Mouse (Mus musculus) hindbrain, embryonic 13.5 days (tissue): ENCODE data around the gene Zfp358. TPM values are rescaled to one million over a fixed set of nuclear protein-coding genes. Genes with fewer than 3 reads are reported as not detected.

Experiments
- ATAC-seq: fragments of 200-750 bp; cut with Nextera tagmentation; 2 replicates; pipeline ENCODE4 v1.8.0; 2017; ENCODE audit warnings: moderate TSS enrichment; ENCODE audit not compliant: low FRiP score
- H3K27ac ChIP-seq: fragments of 300-500 bp; sonication (generic); 2 replicates; pipeline ENCODE4 v1.5.1; 2015; ENCODE audit warnings: inconsistent platforms, mild to moderate bottlenecking, moderate library complexity
- H3K27me3 ChIP-seq: fragments of 300-500 bp; sonication (generic); 2 replicates; pipeline ENCODE4 v1.6.1; 2015; ENCODE audit warnings: mild to moderate bottlenecking, inconsistent platforms
- H3K36me3 ChIP-seq: fragments of 300-500 bp; sonication (generic); 2 replicates; pipeline ENCODE4 v1.6.1; 2015; ENCODE audit warnings: mild to moderate bottlenecking, inconsistent platforms
- H3K4me1 ChIP-seq: fragments of 300-500 bp; sonication (generic); replicated peaks from 2 replicates; pipeline ENCODE4 v1.6.1; 2015; ENCODE audit warnings: inconsistent platforms
- H3K4me2 ChIP-seq: fragments of 300-500 bp; sonication (generic); 2 replicates; pipeline ENCODE4 v1.6.1; 2015; ENCODE audit warnings: inconsistent platforms, mild to moderate bottlenecking, moderate library complexity
- H3K4me3 ChIP-seq: fragments of 300-500 bp; sonication (generic); 2 replicates; pipeline ENCODE4 v1.5.1; 2015; ENCODE audit warnings: mild to moderate bottlenecking, inconsistent platforms
- H3K9ac ChIP-seq: fragments of 300-500 bp; sonication (generic); 2 replicates; pipeline ENCODE4 v1.6.1; 2015; ENCODE audit warnings: mild to moderate bottlenecking, inconsistent platforms
- H3K9me3 ChIP-seq: fragments of 300-500 bp; sonication (generic); 2 replicates; pipeline ENCODE4 v1.6.1; 2016; ENCODE audit warnings: inconsistent platforms
- WGBS: fragments of 180-500 bp; shearing (Covaris S2); methylation state at CpG from one replicate; pipeline ENCODE4 v1.1.7; 2015; 5-methylcytosine and 5-hydroxymethylcytosine counted together
- polyA plus RNA-seq: library from polyadenylated mRNA; unstranded; fragments of >200 nt; fragmentation: Nextera tagmentation; extraction: Ambion mirVana; gene quantifications from 2 replicates; pipeline ENCODE4 v1.2.1, GENCODE M21; 2015

Gene Zfp358
- polyA plus RNA-seq, 1 experiment from 2014 or later: 77.4 TPM

DNA sequence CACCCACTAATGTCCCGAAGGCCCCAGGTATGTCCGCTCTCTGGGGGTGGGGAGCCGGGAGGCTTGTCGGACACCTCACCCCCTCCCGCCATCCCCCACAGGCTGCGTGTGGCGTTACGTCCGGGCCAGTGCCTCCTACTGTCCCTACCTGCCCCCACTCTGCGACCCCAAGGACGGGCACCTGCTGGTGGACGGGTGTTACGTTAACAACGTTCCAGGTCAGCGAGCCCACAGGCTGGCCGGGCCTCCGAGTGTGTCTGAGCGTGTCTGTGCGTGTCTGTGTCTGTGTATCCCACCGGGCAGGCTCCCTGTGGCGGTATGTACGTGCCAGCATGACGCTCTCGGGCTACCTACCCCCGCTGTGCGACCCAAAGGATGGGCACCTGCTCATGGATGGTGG, 44.7 kb downstream of the Zfp358 start:
- no peaks in the 10 kb centered on the region for H3K4me1 ChIP-seq
- H3K27ac ChIP-seq: no peak overlapping the region
- H3K27me3 ChIP-seq: no peaks in the 10 kb centered on the region
- H3K4me3 ChIP-seq: no peak overlapping the region
- ATAC-seq: no peak
- H3K4me2 ChIP-seq: no peak overlapping the region
- peaks cover 91% of the 10 kb centered on the region for H3K36me3 ChIP-seq
- WGBS: 93% methylated on average over 26 of the region's 26 CpGs
- no peak overlapping the region for H3K9ac ChIP-seq
- no peaks in the 10 kb centered on the region for H3K9me3 ChIP-seq

DNA sequence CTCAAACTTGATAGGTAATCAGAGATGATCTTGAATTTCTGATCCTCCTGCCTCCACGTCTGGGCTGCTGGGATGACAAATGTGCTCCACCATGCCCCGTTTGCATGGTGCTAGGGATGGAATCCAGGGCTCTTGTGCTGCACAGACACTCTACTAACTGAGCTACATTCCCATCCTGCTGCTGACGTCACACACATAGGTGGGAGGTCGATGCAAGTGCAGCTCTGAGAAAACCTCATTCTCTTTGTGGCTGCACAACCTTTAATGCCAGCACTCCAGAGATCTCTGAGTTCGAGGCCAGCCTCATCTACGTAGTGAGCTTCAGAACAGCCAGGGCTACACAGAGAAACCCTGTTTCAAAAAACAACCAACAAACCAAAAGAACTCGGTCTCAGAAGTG, 46.2 kb downstream of the Zfp358 start:
- WGBS: 86% methylated on average over 7 of the region's 7 CpGs
- no peak for ATAC-seq
- no peak overlapping the region for H3K9ac ChIP-seq
- no peaks in the 10 kb centered on the region for H3K9me3 ChIP-seq
- no peaks in the 10 kb centered on the region for H3K27me3 ChIP-seq
- no peak overlapping the region for H3K4me3 ChIP-seq
- H3K4me2 ChIP-seq: no peak overlapping the region
- peaks cover 94% of the 10 kb centered on the region for H3K36me3 ChIP-seq
- no peaks in the 10 kb centered on the region for H3K4me1 ChIP-seq
- H3K27ac ChIP-seq: no peak overlapping the region

DNA sequence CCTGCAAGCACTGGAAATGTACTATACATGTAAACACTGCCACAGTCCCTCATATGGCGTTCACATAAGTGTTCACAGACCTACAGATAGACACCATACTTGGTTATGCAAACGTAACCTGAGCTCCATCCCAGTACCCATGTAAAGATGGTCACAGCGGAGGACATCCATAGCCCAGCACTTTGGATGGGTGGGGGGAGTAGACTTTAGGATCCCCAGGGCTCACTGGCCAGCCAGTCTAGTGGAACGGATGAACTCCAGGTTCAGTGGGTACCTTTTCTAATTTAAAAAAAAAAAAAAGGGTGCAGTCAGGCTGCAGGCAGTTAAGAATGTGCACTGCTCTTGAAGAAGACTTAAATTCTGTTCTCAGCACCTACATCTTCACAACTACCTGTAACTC, 47.1 kb downstream of the Zfp358 start:
- H3K27ac ChIP-seq: no peak overlapping the region
- WGBS: 97% methylated on average over 4 of the region's 4 CpGs
- H3K4me2 ChIP-seq: no peak overlapping the region
- H3K9ac ChIP-seq: no peak overlapping the region
- no peak for ATAC-seq
- H3K36me3 ChIP-seq: peaks cover 98% of the 10 kb centered on the region
- H3K27me3 ChIP-seq: no peaks in the 10 kb centered on the region
- H3K4me3 ChIP-seq: no peak overlapping the region
- H3K9me3 ChIP-seq: no peaks in the 10 kb centered on the region
- no peaks in the 10 kb centered on the region for H3K4me1 ChIP-seq

GRCm38 (mm10) chr8:3546511-3546910, 53.6 kb downstream of the Zfp358 start:
- 95% methylated on average over 2 of the region's 2 CpGs for WGBS
- ATAC-seq: no peak

More at GRCm38 (mm10) chr8:3546511-3546910, 53.6 kb downstream of the Zfp358 start:
- no peak overlapping the region for H3K9ac ChIP-seq
- no peaks in the 10 kb centered on the region for H3K9me3 ChIP-seq
- no peaks in the 10 kb centered on the region for H3K27me3 ChIP-seq
- H3K4me1 ChIP-seq: no peaks in the 10 kb centered on the region
- no peak overlapping the region for H3K27ac ChIP-seq
- H3K4me2 ChIP-seq: no peak overlapping the region
- H3K4me3 ChIP-seq: no peak overlapping the region
- H3K36me3 ChIP-seq: peaks cover 46% of the 10 kb centered on the region

Other genes with a start within 250 kb of the Zfp358 start
- 54.5 and 56.1 TPM in 2 replicates for gene Insr, start 213.5 kb upstream of the Zfp358 start, polyA plus RNA-seq
- not detected in 2 replicates for gene A430078G23Rik, start 139.7 kb upstream of the Zfp358 start, polyA plus RNA-seq
- gene Arhgef18, start 100.1 kb upstream of the Zfp358 start, polyA plus RNA-seq: 10.0 and 12.0 TPM in 2 replicates
- gene Pex11g, start 25.5 kb upstream of the Zfp358 start, polyA plus RNA-seq: 4.2 and 5.3 TPM in 2 replicates
- 0.30 and 0.54 TPM in 2 replicates for gene Tex45, start 22.3 kb upstream of the Zfp358 start, polyA plus RNA-seq
- gene Mcoln1, start 7.3 kb downstream of the Zfp358 start, polyA plus RNA-seq: 90.1 and 92.0 TPM in 2 replicates
- gene Pnpla6, start 22.2 kb downstream of the Zfp358 start, polyA plus RNA-seq: 34.8 and 37.3 TPM in 2 replicates
- 0.36 and 0.62 TPM in 2 replicates for gene C330021F23Rik, start 74.9 kb downstream of the Zfp358 start, polyA plus RNA-seq
- 37.0 and 38.2 TPM in 2 replicates for gene Camsap3, start 94.2 kb downstream of the Zfp358 start, polyA plus RNA-seq
- 52.1 and 55.5 TPM in 2 replicates for gene Xab2, start 128.2 kb downstream of the Zfp358 start, polyA plus RNA-seq
- 116 and 122 TPM in 2 replicates for gene Pet100, start 128.4 kb downstream of the Zfp358 start, polyA plus RNA-seq
- gene Pcp2, start 132.4 kb downstream of the Zfp358 start, polyA plus RNA-seq: 0.23 and 0.45 TPM in 2 replicates
- gene Stxbp2, start 137.8 kb downstream of the Zfp358 start, polyA plus RNA-seq: 32.1 and 34.9 TPM in 2 replicates
- gene Retn, start 162.6 kb downstream of the Zfp358 start, polyA plus RNA-seq: 0.16 and 0.65 TPM in 2 replicates
- gene Mcemp1, start 172.6 kb downstream of the Zfp358 start, polyA plus RNA-seq: 0.10 TPM in 1 of 2 replicates, not detected in the other
- 14.6 and 16.8 TPM in 2 replicates for gene Fcor, start 179.2 kb downstream of the Zfp358 start, polyA plus RNA-seq
- 53.4 and 57.9 TPM in 2 replicates for gene Trappc5, start 183.2 kb downstream of the Zfp358 start, polyA plus RNA-seq
- gene Fcer2a, start 201.0 kb downstream of the Zfp358 start, polyA plus RNA-seq: 0.36 and 0.51 TPM in 2 replicates
- gene Clec4g, start 227.5 kb downstream of the Zfp358 start, polyA plus RNA-seq: not detected in 2 replicates